Mouse (Mus musculus) midbrain, embryonic 10.5 days (tissue): ENCODE data around the gene Ift140. TPM values are rescaled to one million over a fixed set of nuclear protein-coding genes. Genes with fewer than 3 reads are reported as not detected.

Source experiments
- DNase-seq: peaks from one replicate; pipeline ENCODE4 v3.0.0-alpha.2; 2017; ENCODE audit warnings: low spot score
- H3K27ac ChIP-seq: fragments of 300-500 bp; sonication (generic); replicated peaks from 2 replicates; pipeline ENCODE4 v1.5.1; 2016; ENCODE audit warnings: mild to moderate bottlenecking
- H3K27me3 ChIP-seq: fragments of 300-500 bp; sonication (generic); 2 replicates; pipeline ENCODE4 v1.6.1; 2016; ENCODE audit warnings: low read depth, mild to moderate bottlenecking; ENCODE audit not compliant: poor library complexity, severe bottlenecking
- H3K36me3 ChIP-seq: fragments of 300-500 bp; sonication (generic); 2 replicates; pipeline ENCODE4 v1.6.1; 2016; ENCODE audit warnings: mild to moderate bottlenecking, moderate library complexity
- H3K4me1 ChIP-seq: fragments of 300-500 bp; sonication (generic); 2 replicates; pipeline ENCODE4 v1.6.1; 2016
- H3K4me3 ChIP-seq: fragments of 300-500 bp; sonication (generic); 2 replicates; pipeline ENCODE4 v1.5.1; 2016; ENCODE audit warnings: mild to moderate bottlenecking, moderate library complexity
- H3K9me3 ChIP-seq: fragments of 300-500 bp; sonication (generic); replicated peaks from 2 replicates; pipeline ENCODE4 v1.6.1; 2016; ENCODE audit warnings: mild to moderate bottlenecking
- WGBS: fragments of 180-500 bp; shearing (Covaris S2); methylation state at CpG from one replicate; pipeline ENCODE4 v1.1.7; 2016; 5-methylcytosine and 5-hydroxymethylcytosine counted together
- polyA plus RNA-seq: library from polyadenylated mRNA; unstranded; fragments of >200 nt; fragmentation: Nextera tagmentation; extraction: Ambion mirVana; gene quantifications from 2 replicates; pipeline ENCODE4 v1.2.1, GENCODE M21; 2016

Gene Ift140
- polyA plus RNA-seq, 1 experiment from 2014 or later, result 27.0 TPM

DNA sequence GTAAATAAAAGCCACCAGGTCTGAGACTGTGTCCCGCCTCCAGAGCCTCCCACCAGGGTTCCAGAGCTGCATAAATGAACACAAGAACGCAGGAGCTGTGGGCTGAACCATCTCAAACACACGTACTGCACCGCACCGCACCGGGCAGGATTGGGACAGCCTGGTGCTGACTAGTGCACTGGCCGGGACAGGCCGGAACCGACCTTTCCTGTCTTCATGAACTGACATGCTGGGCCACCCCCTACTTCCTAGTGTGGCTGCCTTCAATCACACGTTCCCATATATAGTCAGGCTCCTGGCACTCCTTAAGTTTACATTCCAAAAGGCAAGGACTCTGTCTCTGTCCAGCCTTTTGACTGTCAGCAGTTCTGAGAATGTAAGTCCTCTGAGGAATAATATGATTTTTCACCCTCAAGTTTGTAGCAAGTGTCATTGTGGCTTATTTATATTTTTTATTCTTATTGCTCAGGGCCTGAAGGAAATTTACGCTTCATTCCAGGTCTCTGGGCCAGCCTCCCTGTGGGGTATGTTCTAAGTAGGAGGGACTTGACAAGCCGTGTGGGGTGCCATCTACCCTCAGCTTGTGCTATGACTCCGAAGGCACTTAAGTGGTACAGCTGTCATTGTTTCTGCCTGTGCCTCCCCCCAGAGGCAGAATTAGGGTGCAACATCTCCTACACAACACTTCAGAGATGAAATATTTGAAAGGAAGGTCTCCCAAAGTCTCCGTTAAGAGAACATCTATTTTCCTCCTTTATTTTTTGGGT, 66.4 kb downstream of the Ift140 start:
- H3K27ac ChIP-seq, result no peak overlapping the region; the same call in 1 of the 2 replicates
- peaks cover 14% of the 10 kb centered on the region for H3K36me3 ChIP-seq
- 74% methylated on average over 14 of the region's 14 CpGs for WGBS
- no peaks in the 10 kb centered on the region; the same call in 1 of the 2 replicates for H3K4me1 ChIP-seq
- DNase-seq, result no peak
- no peak overlapping the region for H3K4me3 ChIP-seq
- no peaks in the 10 kb centered on the region for H3K9me3 ChIP-seq
- H3K27me3 ChIP-seq, result no peaks in the 10 kb centered on the region

- no peaks in the 10 kb centered on the region; the same call in 1 of the 2 replicates for H3K4me1 ChIP-seq
- 77% methylated on average over 3 of the region's 3 CpGs for WGBS
- no peaks in the 10 kb centered on the region for H3K9me3 ChIP-seq
- H3K27me3 ChIP-seq, result no peaks in the 10 kb centered on the region
- no peak for DNase-seq
- no peak overlapping the region for H3K4me3 ChIP-seq
- no peak overlapping the region for H3K27ac ChIP-seq
- peaks cover 17% of the 10 kb centered on the region for H3K36me3 ChIP-seq
Observed at GRCm38 (mm10) chr17:25082887-25083286, 67.0 kb downstream of the Ift140 start.

- Histone ChIP-seq H3K4me1 (no peaks in the 10 kb centered on the region; the same call in 1 of the 2 replicates), H3K4me3 (no peak within 1 kb of the TSS), H3K36me3 (peaks cover 23% of the 10 kb centered on the region), H3K27me3 (no peaks in the 10 kb centered on the region), H3K9me3 (no peaks in the 10 kb centered on the region), H3K27ac (peak within 1 kb of the TSS; percentile 55)
- DNase-seq, result peak; percentile 44
- 63% methylated on average over 7 of the region's 7 CpGs for WGBS
Observed at GRCm38 (mm10) chr17:25083444-25083931, 67.6 kb downstream of the Ift140 start, which contains the start of gene Tmem204. Tmem204 (minus strand) TSS chr17:25083591.

GRCm38 (mm10) chr17:25084835-25085385, 69.0 kb downstream of the Ift140 start:
- no peaks in the 10 kb centered on the region for H3K9me3 ChIP-seq
- no peak overlapping the region for H3K4me3 ChIP-seq
- peaks cover 31% of the 10 kb centered on the region for H3K36me3 ChIP-seq
- H3K27ac ChIP-seq, result no peak overlapping the region; the same call in 1 of the 2 replicates
- no peaks in the 10 kb centered on the region; the same call in 1 of the 2 replicates for H3K4me1 ChIP-seq
- no peaks in the 10 kb centered on the region for H3K27me3 ChIP-seq
- WGBS, result 87% methylated on average over 13 of the region's 13 CpGs
- DNase-seq, result no peak

DNA sequence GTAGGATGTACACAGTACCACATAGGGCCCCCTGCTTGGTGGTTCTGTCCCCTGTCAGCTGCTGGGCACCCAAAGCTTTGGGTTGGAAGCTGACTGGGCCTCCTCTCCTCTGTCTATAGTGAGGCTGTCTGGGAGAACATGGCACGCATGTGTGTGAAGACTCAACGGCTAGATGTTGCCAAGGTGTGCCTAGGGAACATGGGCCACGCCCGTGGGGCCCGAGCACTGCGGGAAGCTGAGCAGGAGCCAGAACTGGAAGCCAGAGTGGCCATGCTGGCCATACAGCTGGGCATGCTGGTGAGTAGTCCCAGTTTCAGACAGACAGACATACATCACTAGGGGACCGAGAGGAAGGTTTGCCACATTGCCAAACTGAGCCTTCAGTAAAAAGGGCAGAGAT, 70.8 kb downstream of the Ift140 start:
- Histone ChIP-seq H3K9me3 (no peaks in the 10 kb centered on the region), H3K36me3 (peaks cover 34% of the 10 kb centered on the region), H3K27me3 (no peaks in the 10 kb centered on the region), H3K27ac (no peak overlapping the region), H3K4me1 (no peaks in the 10 kb centered on the region; the same call in 1 of the 2 replicates), H3K4me3 (no peak overlapping the region)
- no peak for DNase-seq
- 96% methylated on average over 7 of the region's 7 CpGs for WGBS

DNA sequence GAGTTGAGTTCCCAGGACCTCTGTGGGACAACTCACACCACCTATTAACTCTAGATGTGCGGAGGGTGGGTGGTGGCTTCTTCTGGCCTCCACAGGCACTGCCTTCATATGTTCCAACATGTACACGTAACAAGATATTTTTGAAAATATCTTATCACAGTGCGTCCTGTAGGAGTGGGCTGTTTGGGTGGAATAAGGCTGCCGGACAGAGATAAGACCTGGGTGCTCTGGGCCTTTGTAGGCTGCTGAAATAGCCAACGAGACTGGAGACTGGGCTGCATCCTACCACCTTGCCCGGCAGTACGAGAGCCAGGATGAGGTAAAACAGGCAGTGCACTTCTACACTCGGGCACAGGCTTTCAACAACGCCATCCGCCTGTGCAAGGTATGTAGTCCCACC, 73.3 kb downstream of the Ift140 start:
- 92% methylated on average over 10 of the region's 10 CpGs for WGBS
- DNase-seq, result no peak
- H3K36me3 ChIP-seq, result peaks cover 57% of the 10 kb centered on the region
- no peaks in the 10 kb centered on the region for H3K9me3 ChIP-seq
- H3K4me1 ChIP-seq, result no peaks in the 10 kb centered on the region; the same call in 1 of the 2 replicates
- H3K27ac ChIP-seq, result no peak overlapping the region; the same call in 1 of the 2 replicates
- no peaks in the 10 kb centered on the region for H3K27me3 ChIP-seq
- no peak overlapping the region for H3K4me3 ChIP-seq

DNA sequence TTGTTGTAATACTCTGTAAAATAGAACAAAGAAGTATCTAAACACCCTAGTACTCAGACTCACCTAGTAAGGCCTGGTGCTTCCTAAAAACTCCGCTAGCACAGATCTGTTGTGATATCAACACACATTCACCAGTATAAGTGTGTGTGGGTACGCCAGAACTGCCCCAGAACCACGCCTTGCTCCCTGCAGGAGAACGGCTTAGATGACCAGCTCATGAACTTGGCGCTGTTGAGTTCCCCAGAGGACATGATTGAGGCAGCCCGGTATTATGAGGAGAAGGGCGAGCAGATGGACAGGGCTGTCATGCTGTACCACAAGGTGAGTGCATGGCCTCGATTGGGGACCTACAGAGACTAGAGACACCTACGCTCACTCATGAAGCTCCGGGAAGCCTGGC, 74.6 kb downstream of the Ift140 start:
- Histone ChIP-seq H3K27ac (no peak overlapping the region), H3K9me3 (no peaks in the 10 kb centered on the region), H3K36me3 (peaks cover 67% of the 10 kb centered on the region), H3K4me1 (no peaks in the 10 kb centered on the region; the same call in 1 of the 2 replicates), H3K4me3 (no peak overlapping the region), H3K27me3 (no peaks in the 10 kb centered on the region)
- WGBS, result 91% methylated on average over 10 of the region's 10 CpGs
- DNase-seq, result no peak

DNA sequence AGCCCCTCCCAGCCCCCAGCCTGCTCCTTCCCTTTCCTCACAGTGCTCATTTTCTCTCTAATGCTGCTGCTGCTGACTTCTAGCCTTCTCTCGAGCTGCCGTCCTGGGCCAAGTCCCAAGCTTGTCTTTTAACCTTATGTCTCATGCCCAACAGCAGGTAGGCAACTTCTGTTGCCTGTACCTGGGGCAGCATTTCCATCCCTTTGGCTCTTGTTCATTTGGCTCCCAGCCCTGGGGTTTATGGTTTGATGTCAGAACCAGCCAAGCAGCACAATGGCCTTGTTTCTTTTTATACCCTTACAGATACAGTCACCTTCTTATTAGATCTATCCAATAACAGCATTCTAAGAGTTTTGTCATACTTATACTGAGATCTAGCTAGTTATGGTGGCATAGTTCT, 80.3 kb downstream of the Ift140 start:
- peaks cover 80% of the 10 kb centered on the region for H3K36me3 ChIP-seq
- H3K27me3 ChIP-seq, result no peaks in the 10 kb centered on the region
- 95% methylated on average over 2 of the region's 2 CpGs for WGBS
- no peaks in the 10 kb centered on the region for H3K4me1 ChIP-seq
- no peak for DNase-seq
- no peaks in the 10 kb centered on the region for H3K9me3 ChIP-seq
- no peak overlapping the region for H3K4me3 ChIP-seq
- H3K27ac ChIP-seq, result no peak overlapping the region

GRCm38 (mm10) chr17:25100052-25100451, 84.2 kb downstream of the Ift140 start:
- 91% methylated on average over 6 of the region's 6 CpGs for WGBS
- no peaks in the 10 kb centered on the region for H3K9me3 ChIP-seq
- no peaks in the 10 kb centered on the region for H3K27me3 ChIP-seq
- no peak overlapping the region for H3K27ac ChIP-seq
- DNase-seq, result no peak
- peaks cover 83% of the 10 kb centered on the region for H3K36me3 ChIP-seq
- H3K4me1 ChIP-seq, result no peaks in the 10 kb centered on the region
- no peak overlapping the region for H3K4me3 ChIP-seq

- H3K4me3 ChIP-seq, result no peak overlapping the region
- no peaks in the 10 kb centered on the region for H3K9me3 ChIP-seq
- peaks cover 94% of the 10 kb centered on the region for H3K36me3 ChIP-seq
- DNase-seq, result no peak
- 95% methylated on average over 11 of the region's 11 CpGs for WGBS
- H3K27me3 ChIP-seq, result no peaks in the 10 kb centered on the region
- no peak overlapping the region for H3K27ac ChIP-seq
- no peaks in the 10 kb centered on the region for H3K4me1 ChIP-seq
Observed at GRCm38 (mm10) chr17:25101338-25101737, 85.5 kb downstream of the Ift140 start.

DNA sequence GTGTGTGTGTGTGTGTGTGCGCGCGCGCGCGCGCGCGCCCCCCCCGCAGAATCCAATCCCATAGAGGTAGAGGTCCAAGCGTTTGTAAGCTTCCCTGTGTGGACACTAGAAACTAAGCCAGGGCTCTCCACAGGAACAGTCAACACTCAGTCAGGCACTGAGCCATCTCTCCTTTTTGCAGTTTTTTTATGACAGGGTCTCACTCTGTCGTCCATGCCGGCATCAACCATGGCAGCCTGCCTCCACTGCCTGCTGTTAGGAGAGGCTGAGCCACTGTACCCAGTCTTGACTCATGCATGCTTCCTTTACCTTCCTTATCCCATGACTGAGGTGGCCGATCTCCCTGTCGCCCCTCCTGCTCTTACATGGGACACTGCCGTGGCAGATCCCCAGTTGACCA, 91.9 kb downstream of the Ift140 start:
- Histone ChIP-seq H3K36me3 (peaks cover 100% of the 10 kb centered on the region), H3K27me3 (no peaks in the 10 kb centered on the region), H3K9me3 (no peaks in the 10 kb centered on the region), H3K4me3 (no peak overlapping the region), H3K4me1 (no peaks in the 10 kb centered on the region), H3K27ac (no peak overlapping the region)
- 95% methylated on average over 9 of the region's 16 CpGs for WGBS
- DNase-seq, result no peak

- Histone ChIP-seq H3K27ac (no peak overlapping the region), H3K9me3 (no peaks in the 10 kb centered on the region), H3K27me3 (no peaks in the 10 kb centered on the region), H3K4me3 (no peak overlapping the region), H3K36me3 (peaks cover 97% of the 10 kb centered on the region), H3K4me1 (peaks cover 5% of the 10 kb centered on the region)
- WGBS, result 70% methylated on average over 2 of the region's 2 CpGs
- DNase-seq, result peak; percentile 33
Observed at GRCm38 (mm10) chr17:25109578-25109977, 93.7 kb downstream of the Ift140 start.

DNA sequence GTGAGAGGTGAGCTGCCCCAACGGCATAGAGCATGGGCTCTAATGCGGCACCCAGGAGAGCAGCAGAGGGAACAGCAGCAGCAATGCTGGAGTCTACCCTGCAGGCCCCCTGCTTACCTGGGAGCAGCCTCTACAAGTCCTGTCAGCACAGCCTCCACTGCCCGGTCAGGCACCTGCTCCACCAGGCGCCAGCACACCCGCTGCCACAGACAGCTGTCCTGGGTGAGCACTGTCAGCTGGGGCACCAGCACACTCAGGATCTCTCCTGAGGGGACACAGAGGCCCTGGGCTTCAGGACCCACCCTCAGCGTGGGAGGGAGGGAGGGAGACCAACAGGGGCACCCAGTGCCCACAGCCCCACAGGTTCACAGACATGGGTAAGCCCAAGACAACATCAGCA, 94.7 kb downstream of the Ift140 start:
- no peaks in the 10 kb centered on the region for H3K9me3 ChIP-seq
- WGBS, result 95% methylated on average over 6 of the region's 6 CpGs
- peaks cover 15% of the 10 kb centered on the region for H3K4me1 ChIP-seq
- DNase-seq, result no peak
- H3K36me3 ChIP-seq, result peaks cover 87% of the 10 kb centered on the region
- H3K27ac ChIP-seq, result no peak overlapping the region
- no peak overlapping the region for H3K4me3 ChIP-seq
- no peaks in the 10 kb centered on the region for H3K27me3 ChIP-seq
